Mouse (Mus musculus): ENCODE measurements around the gene Tmem145. TPM values are rescaled to one million over a fixed set of nuclear protein-coding genes. Genes with fewer than 3 reads are reported as not detected.

The Tmem145 gene
- polyA plus RNA-seq, 1 experiment from 2014 or later: 10.6 TPM

GRCm38 (mm10) chr7:25281166-25281733 lies 24.7 kb upstream of the Tmem145 start:
- Histone ChIP-seq H3K4me1 (replicated peaks; ENCODE audit: control insufficient read depth, insufficient read depth, low read length) (peaks cover 39% of the 10 kb centered on the region), H3K36me3 (ENCODE audit: control insufficient read depth, insufficient read depth, low read length) (no peaks in the 10 kb centered on the region), H3K27ac (ENCODE audit: low read depth, low read length) (peak overlapping the region; percentile 99), H3K4me2 (replicated peaks; ENCODE audit: low read depth, low read length) (peak overlapping the region; percentile 79), H3K9ac (ENCODE audit: low read depth, low read length) (peak overlapping the region; percentile 55; the same call in 1 of the 2 replicates), H3K27me3 (ENCODE audit: control insufficient read depth, insufficient read depth, low read length) (no peaks in the 10 kb centered on the region), H3K4me3 (ENCODE audit: low read depth, low read length) (peak overlapping the region; percentile 57), H3K9me3 (ENCODE audit: control insufficient read depth, low read length) (no peaks in the 10 kb centered on the region)
- ATAC-seq (ENCODE audit: low FRiP score): no peak; the same call in 1 of the 2 replicates
- no peak for DNase-seq (ENCODE audit: low spot score)
- WGBS: 24% methylated on average over 12 of the region's 12 CpGs

DNA sequence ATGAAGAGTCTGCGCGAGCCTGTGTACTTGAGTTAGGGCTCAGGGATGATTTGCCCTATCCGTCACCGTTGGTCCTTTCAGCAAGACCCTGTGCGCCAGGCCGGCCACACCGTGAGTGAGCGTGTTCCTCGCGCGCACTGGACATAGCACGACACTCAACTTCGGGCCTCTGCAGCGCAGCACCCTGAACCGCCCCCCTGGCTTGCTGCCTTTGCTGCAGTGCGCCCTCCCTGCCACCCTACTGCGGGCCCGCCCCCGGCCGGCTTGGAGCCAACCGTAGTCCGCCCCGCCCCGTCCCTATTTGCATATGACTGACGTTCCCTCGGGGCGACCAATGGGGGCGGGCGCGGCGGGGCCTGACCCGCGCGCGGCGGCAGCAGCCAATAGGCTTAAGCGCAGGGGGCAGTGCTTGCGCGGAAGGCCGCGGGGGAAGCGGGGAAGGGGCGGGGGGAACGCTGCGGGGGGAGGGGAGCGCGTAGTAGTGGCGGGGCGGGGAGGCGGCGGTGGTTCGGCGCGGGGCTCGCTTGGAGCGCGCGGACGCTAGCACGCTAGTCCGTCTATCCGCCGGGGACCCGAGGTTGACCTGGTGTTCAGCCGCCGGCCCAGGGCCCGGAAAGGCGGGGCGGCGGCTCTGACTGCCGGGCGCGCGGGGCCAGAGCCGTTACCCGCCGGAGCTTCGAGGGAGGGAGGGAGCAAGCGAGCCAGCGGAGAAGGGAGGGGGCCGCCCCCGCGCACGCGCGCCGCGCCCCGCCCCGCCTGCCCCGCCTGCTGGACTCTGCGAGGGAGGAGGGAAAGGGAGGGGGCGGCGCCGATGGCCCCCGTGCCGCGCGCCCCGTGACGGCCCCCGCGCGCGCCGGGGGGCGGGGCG lies 23.9 kb upstream of the Tmem145 start:
- ATAC-seq (ENCODE audit: low FRiP score): peak; percentile 80
- under 1% methylated on average over 70 of the region's 108 CpGs for WGBS
- H3K4me1 ChIP-seq (replicated peaks; ENCODE audit: control insufficient read depth, insufficient read depth, low read length): peaks cover 39% of the 10 kb centered on the region

DNA sequence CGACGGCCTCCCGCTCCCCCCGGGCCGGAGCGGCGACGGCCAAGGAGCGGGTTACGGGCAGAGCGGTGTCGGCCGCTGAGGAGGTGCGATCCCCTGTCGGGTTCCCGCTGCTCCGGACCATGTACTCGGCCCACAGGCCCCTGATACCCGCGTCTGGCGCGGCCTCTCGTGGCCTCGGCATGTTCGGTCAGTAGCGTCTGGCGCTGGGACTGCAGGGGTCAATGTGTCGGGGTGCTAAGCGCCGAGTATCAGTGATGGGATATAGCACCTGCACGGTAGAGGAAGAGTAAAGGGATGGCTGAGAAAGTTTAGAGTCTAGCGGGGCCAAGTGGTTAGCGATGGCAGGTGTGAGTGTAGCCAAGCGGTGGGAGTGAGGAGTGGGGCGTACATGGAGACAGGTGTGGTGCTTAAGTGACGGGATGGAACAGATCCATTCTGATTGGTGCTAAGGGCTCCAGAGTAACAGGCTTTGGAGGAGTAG lies 23.1 kb upstream of the Tmem145 start:
- peak overlapping the region; percentile 79 for H3K4me2 ChIP-seq (replicated peaks; ENCODE audit: low read depth, low read length)
- WGBS: 1% methylated on average over 34 of the region's 36 CpGs
- peak overlapping the region; percentile 76 for H3K9ac ChIP-seq (ENCODE audit: low read depth, low read length)
- ATAC-seq (ENCODE audit: low FRiP score): peak; percentile 4; the same call in 1 of the 2 replicates
- peak; percentile 57 for DNase-seq (ENCODE audit: low spot score)
- no peaks in the 10 kb centered on the region for H3K27me3 ChIP-seq (ENCODE audit: control insufficient read depth, insufficient read depth, low read length)
- peaks cover 35% of the 10 kb centered on the region for H3K4me1 ChIP-seq (replicated peaks; ENCODE audit: control insufficient read depth, insufficient read depth, low read length)
- H3K4me3 ChIP-seq (ENCODE audit: low read depth, low read length): peak overlapping the region; percentile 57
- H3K9me3 ChIP-seq (ENCODE audit: control insufficient read depth, low read length): no peaks in the 10 kb centered on the region
- 0 out of 2 replicates have a peak, but pooled peaks cover 7% of the 10 kb centered on the region for H3K36me3 ChIP-seq (ENCODE audit: control insufficient read depth, insufficient read depth, low read length)
- peak overlapping the region; percentile 97 for H3K27ac ChIP-seq (ENCODE audit: low read depth, low read length)

More for the DNA sequence above, 23.9 kb upstream of the Tmem145 start:
- Histone ChIP-seq H3K4me3 (ENCODE audit: low read depth, low read length) (peak overlapping the region; percentile 57), H3K36me3 (ENCODE audit: control insufficient read depth, insufficient read depth, low read length) (0 out of 2 replicates have a peak, but pooled peaks cover 3% of the 10 kb centered on the region), H3K27ac (ENCODE audit: low read depth, low read length) (peak overlapping the region; percentile 99), H3K9me3 (ENCODE audit: control insufficient read depth, low read length) (no peaks in the 10 kb centered on the region), H3K4me2 (replicated peaks; ENCODE audit: low read depth, low read length) (peak overlapping the region; percentile 79), H3K9ac (ENCODE audit: low read depth, low read length) (peak overlapping the region; percentile 76), H3K27me3 (ENCODE audit: control insufficient read depth, insufficient read depth, low read length) (no peaks in the 10 kb centered on the region)
- peak; percentile 98 for DNase-seq (ENCODE audit: low spot score)

DNA sequence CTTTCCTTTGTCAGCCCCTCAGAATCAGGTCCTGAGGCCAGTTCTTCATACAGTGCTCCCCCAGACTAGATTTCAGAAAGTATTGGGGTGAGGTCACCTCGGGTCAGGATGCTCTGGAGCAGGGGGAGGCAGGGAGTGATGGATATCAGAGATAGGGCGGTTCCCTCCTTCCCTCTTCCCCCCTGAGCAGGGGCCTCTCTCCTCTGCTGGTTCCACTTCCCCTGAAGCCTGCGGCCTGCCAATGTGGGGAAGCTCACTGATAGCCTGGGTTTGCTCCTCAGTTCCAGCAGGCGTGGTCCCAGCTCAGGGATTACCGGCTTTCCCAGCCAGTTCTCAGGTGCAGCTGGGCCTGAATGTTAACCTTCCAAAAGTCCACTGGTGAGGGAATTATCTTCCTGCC lies 22.3 kb upstream of the Tmem145 start:
- Histone ChIP-seq H3K27me3 (ENCODE audit: control insufficient read depth, insufficient read depth, low read length) (no peaks in the 10 kb centered on the region), H3K4me1 (replicated peaks; ENCODE audit: control insufficient read depth, insufficient read depth, low read length) (peaks cover 33% of the 10 kb centered on the region), H3K4me2 (replicated peaks; ENCODE audit: low read depth, low read length) (peak overlapping the region; percentile 79), H3K4me3 (ENCODE audit: low read depth, low read length) (peak overlapping the region; percentile 57), H3K9ac (ENCODE audit: low read depth, low read length) (peak overlapping the region; percentile 76), H3K27ac (ENCODE audit: low read depth, low read length) (peak overlapping the region; percentile 97; the same call in 1 of the 2 replicates), H3K36me3 (ENCODE audit: control insufficient read depth, insufficient read depth, low read length) (peaks cover 13% of the 10 kb centered on the region; the same call in 1 of the 2 replicates), H3K9me3 (ENCODE audit: control insufficient read depth, low read length) (no peaks in the 10 kb centered on the region)
- DNase-seq (ENCODE audit: low spot score) (no peak), ATAC-seq (ENCODE audit: low FRiP score) (no peak)
- 28% methylated on average over 5 of the region's 5 CpGs for WGBS

GRCm38 (mm10) chr7:25284171-25284570 lies 21.7 kb upstream of the Tmem145 start:
- no peak overlapping the region; the same call in 1 of the 2 replicates for H3K27ac ChIP-seq (ENCODE audit: low read depth, low read length)
- 83% methylated on average over 2 of the region's 2 CpGs for WGBS
- peak overlapping the region; percentile 79 for H3K4me2 ChIP-seq (replicated peaks; ENCODE audit: low read depth, low read length)

GRCm38 (mm10) chr7:25284766-25285165 lies 21.1 kb upstream of the Tmem145 start:
- H3K9ac ChIP-seq (ENCODE audit: low read depth, low read length): peak overlapping the region; percentile 23
- no peaks in the 10 kb centered on the region for H3K9me3 ChIP-seq (ENCODE audit: control insufficient read depth, low read length)
- ATAC-seq (ENCODE audit: low FRiP score) (no peak), DNase-seq (ENCODE audit: low spot score) (no peak)
- peaks cover 32% of the 10 kb centered on the region for H3K4me1 ChIP-seq (replicated peaks; ENCODE audit: control insufficient read depth, insufficient read depth, low read length)
- WGBS: 88% methylated on average over 5 of the region's 5 CpGs
- peaks cover 22% of the 10 kb centered on the region for H3K36me3 ChIP-seq (ENCODE audit: control insufficient read depth, insufficient read depth, low read length)
- H3K27ac ChIP-seq (ENCODE audit: low read depth, low read length): no peak overlapping the region
- 0 out of 2 replicates have a peak overlapping the region, but pooled peaks have one; percentile 5 for H3K4me2 ChIP-seq (replicated peaks; ENCODE audit: low read depth, low read length)
- H3K27me3 ChIP-seq (ENCODE audit: control insufficient read depth, insufficient read depth, low read length): no peaks in the 10 kb centered on the region
- H3K4me3 ChIP-seq (ENCODE audit: low read depth, low read length): no peak overlapping the region

More at GRCm38 (mm10) chr7:25284171-25284570, 21.7 kb upstream of the Tmem145 start:
- H3K27me3 ChIP-seq (ENCODE audit: control insufficient read depth, insufficient read depth, low read length): no peaks in the 10 kb centered on the region
- H3K9ac ChIP-seq (ENCODE audit: low read depth, low read length): peak overlapping the region; percentile 76
- DNase-seq (ENCODE audit: low spot score) (no peak), ATAC-seq (ENCODE audit: low FRiP score) (no peak)
- no peaks in the 10 kb centered on the region for H3K9me3 ChIP-seq (ENCODE audit: control insufficient read depth, low read length)
- H3K36me3 ChIP-seq (ENCODE audit: control insufficient read depth, insufficient read depth, low read length): peaks cover 17% of the 10 kb centered on the region
- peak overlapping the region; percentile 57 for H3K4me3 ChIP-seq (ENCODE audit: low read depth, low read length)
- H3K4me1 ChIP-seq (replicated peaks; ENCODE audit: control insufficient read depth, insufficient read depth, low read length): peaks cover 33% of the 10 kb centered on the region

DNA sequence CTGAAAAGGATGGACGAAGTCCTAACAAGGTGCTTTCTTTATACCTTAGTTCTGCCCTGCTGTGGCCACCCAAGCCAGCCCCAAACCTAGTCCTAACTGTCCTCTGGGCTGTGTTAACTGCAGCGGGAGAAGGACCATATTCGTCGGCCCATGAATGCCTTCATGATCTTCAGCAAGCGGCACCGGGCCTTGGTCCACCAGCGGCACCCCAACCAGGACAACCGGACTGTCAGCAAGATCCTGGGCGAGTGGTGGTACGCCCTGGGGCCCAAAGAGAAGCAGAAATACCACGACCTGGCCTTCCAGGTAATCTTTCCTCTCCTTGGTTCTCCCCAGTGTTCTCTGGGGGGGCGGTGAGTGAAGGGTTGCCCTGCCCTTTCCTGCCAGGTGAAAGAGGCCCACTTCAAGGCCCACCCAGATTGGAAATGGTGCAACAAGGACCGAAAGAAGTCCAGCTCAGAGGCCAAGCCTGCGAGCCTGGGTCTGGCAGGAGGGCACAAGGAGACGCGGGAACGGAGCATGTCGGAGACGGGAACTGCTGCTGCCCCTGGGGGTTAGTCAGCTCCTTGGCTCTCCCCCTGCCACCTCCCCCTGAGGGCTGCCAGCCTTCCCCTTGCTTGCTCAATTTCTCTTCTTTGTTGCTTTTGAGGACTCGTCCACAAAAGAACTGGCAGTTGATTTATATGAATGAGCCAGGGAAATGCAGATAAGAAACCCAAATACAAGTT lies 20.2 kb upstream of the Tmem145 start:
- Histone ChIP-seq H3K4me2 (replicated peaks; ENCODE audit: low read depth, low read length) (no peak overlapping the region), H3K27ac (ENCODE audit: low read depth, low read length) (no peak overlapping the region), H3K4me3 (ENCODE audit: low read depth, low read length) (no peak overlapping the region), H3K9me3 (ENCODE audit: control insufficient read depth, low read length) (no peaks in the 10 kb centered on the region), H3K9ac (ENCODE audit: low read depth, low read length) (no peak overlapping the region), H3K4me1 (replicated peaks; ENCODE audit: control insufficient read depth, insufficient read depth, low read length) (peaks cover 23% of the 10 kb centered on the region), H3K27me3 (ENCODE audit: control insufficient read depth, insufficient read depth, low read length) (no peaks in the 10 kb centered on the region), H3K36me3 (ENCODE audit: control insufficient read depth, insufficient read depth, low read length) (peaks cover 31% of the 10 kb centered on the region)
- 93% methylated on average over 20 of the region's 20 CpGs for WGBS
- DNase-seq (ENCODE audit: low spot score) (no peak), ATAC-seq (ENCODE audit: low FRiP score) (no peak)

GRCm38 (mm10) chr7:25286989-25287388 lies 18.9 kb upstream of the Tmem145 start:
- DNase-seq (ENCODE audit: low spot score) (no peak), ATAC-seq (ENCODE audit: low FRiP score) (no peak)
- Histone ChIP-seq H3K27ac (ENCODE audit: low read depth, low read length) (no peak overlapping the region), H3K9ac (ENCODE audit: low read depth, low read length) (no peak overlapping the region), H3K4me1 (replicated peaks; ENCODE audit: control insufficient read depth, insufficient read depth, low read length) (peaks cover 17% of the 10 kb centered on the region), H3K36me3 (ENCODE audit: control insufficient read depth, insufficient read depth, low read length) (peaks cover 32% of the 10 kb centered on the region), H3K4me3 (ENCODE audit: low read depth, low read length) (no peak overlapping the region), H3K9me3 (ENCODE audit: control insufficient read depth, low read length) (no peaks in the 10 kb centered on the region), H3K27me3 (ENCODE audit: control insufficient read depth, insufficient read depth, low read length) (no peaks in the 10 kb centered on the region), H3K4me2 (replicated peaks; ENCODE audit: low read depth, low read length) (no peak overlapping the region)
- 80% methylated on average over 8 of the region's 8 CpGs for WGBS

All from hindbrain, embryonic 11.5 days (tissue).